Mouse (Mus musculus) A20 (cell line): ENCODE measurements around the gene Cmtm6.
"Not testable (repeated sequence)": the region's sequence is repeated elsewhere in the genome, so short reads cannot be mapped to it uniquely, and the experiment has no call there.

Source experiments
- DNase-seq: peaks from one replicate; pipeline ENCODE4 v3.0.0-alpha.2; 2011; ENCODE audit warnings: low read depth, low spot score

Cmtm6 gene

GRCm38 (mm10) chr9:114731011-114731755 lies at the start of gene Cmtm6:
TSS of gene Cmtm6 (plus strand) at chr9:114731116.
- peak; percentile 97 for DNase-seq

GRCm38 (mm10) chr9:114682193-114682592 lies 48.7 kb upstream of the Cmtm6 start:
- DNase-seq = peak; percentile 16

GRCm38 (mm10) chr9:114686245-114686644 lies 44.7 kb upstream of the Cmtm6 start:
- no peak for DNase-seq

- DNase-seq = no peak
Measured at GRCm38 (mm10) chr9:114687639-114688038, 43.3 kb upstream of the Cmtm6 start.

- peak; percentile 95 for DNase-seq
Measured at GRCm38 (mm10) chr9:114688252-114688952, 42.5 kb upstream of the Cmtm6 start, which contains the start of gene Dync1li1. TSS of gene Dync1li1 (plus strand) at chr9:114688790.

- DNase-seq = peak; percentile 58
Measured at GRCm38 (mm10) chr9:114688953-114689407, 41.9 kb upstream of the Cmtm6 start.

GRCm38 (mm10) chr9:114690119-114690601 lies 40.8 kb upstream of the Cmtm6 start:
- DNase-seq = no peak

GRCm38 (mm10) chr9:114691112-114691511 lies 39.8 kb upstream of the Cmtm6 start:
- DNase-seq = no peak

GRCm38 (mm10) chr9:114695662-114696061 lies 35.3 kb upstream of the Cmtm6 start:
- not testable (repeated sequence) for DNase-seq

GRCm38 (mm10) chr9:114697072-114697471 lies 33.8 kb upstream of the Cmtm6 start:
- DNase-seq = no peak

- DNase-seq = no peak
Measured at GRCm38 (mm10) chr9:114697926-114698325, 33.0 kb upstream of the Cmtm6 start.

GRCm38 (mm10) chr9:114699262-114699661 lies 31.7 kb upstream of the Cmtm6 start:
- no peak for DNase-seq

- DNase-seq = no peak
Measured at GRCm38 (mm10) chr9:114699882-114700665, 30.8 kb upstream of the Cmtm6 start.

- DNase-seq = no peak
Measured at GRCm38 (mm10) chr9:114701031-114701430, 29.9 kb upstream of the Cmtm6 start.

GRCm38 (mm10) chr9:114701921-114702320 lies 29.0 kb upstream of the Cmtm6 start:
- DNase-seq = no peak

GRCm38 (mm10) chr9:114707805-114708204 lies 23.1 kb upstream of the Cmtm6 start:
- DNase-seq = no peak

- DNase-seq = peak; percentile 68
Measured at GRCm38 (mm10) chr9:114710345-114710744, 20.6 kb upstream of the Cmtm6 start.

GRCm38 (mm10) chr9:114713481-114713880 lies 17.4 kb upstream of the Cmtm6 start:
- no peak for DNase-seq

GRCm38 (mm10) chr9:114716677-114717331 lies 14.1 kb upstream of the Cmtm6 start:
- no peak for DNase-seq

GRCm38 (mm10) chr9:114727315-114727714 lies 3.6 kb upstream of the Cmtm6 start:
- DNase-seq = peak; percentile 57

GRCm38 (mm10) chr9:114728432-114728831 lies 2.5 kb upstream of the Cmtm6 start:
- not testable (repeated sequence) for DNase-seq
